Mouse (Mus musculus): Measurements from ENCODE around the gene Ypel2. TPM values are rescaled to one million over a fixed set of nuclear protein-coding genes. Genes with fewer than 3 reads are reported as not detected.

Gene Ypel2
- polyA plus RNA-seq, 1 experiment from 2014 or later, result 25.8 TPM

DNA sequence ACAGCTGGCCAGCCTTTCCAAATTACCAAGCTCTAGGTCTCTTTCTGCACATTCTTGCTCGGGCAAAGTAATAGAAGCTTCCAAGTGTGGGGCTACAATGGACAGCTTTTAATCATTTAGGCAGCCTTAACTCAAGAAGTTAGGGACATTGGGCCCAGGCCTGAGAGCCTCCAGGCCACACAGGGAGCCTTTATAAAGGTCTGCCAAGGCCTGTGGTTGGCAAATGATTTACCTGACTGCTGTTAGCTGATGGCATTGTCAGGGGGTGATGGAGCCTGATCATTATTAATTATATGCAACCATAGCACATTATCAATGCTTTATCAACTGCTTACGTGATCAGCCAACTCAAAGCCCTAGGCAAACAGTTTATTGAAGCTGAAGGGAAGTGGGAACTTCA, 33.2 kb downstream of the Ypel2 start:
- H3K36me3 ChIP-seq, result peaks cover 3% of the 10 kb centered on the region; the same call in 1 of the 2 replicates
- no peaks in the 10 kb centered on the region for H3K27me3 ChIP-seq (replicated peaks)
- no peak overlapping the region for H3K4me3 ChIP-seq
- H3K9me3 ChIP-seq (replicated peaks), result no peaks in the 10 kb centered on the region
- WGBS, result 58% methylated on average over 2 of the region's 2 CpGs
- H3K4me2 ChIP-seq, result no peak overlapping the region
- ATAC-seq (ENCODE audit: insufficient number of reproducible peaks, low FRiP score), result no peak
- H3K27ac ChIP-seq (ENCODE audit: poor library complexity, severe bottlenecking), result peak overlapping the region; percentile 97
- peaks cover 100% of the 10 kb centered on the region for H3K4me1 ChIP-seq (replicated peaks)
- no peak overlapping the region for H3K9ac ChIP-seq

DNA sequence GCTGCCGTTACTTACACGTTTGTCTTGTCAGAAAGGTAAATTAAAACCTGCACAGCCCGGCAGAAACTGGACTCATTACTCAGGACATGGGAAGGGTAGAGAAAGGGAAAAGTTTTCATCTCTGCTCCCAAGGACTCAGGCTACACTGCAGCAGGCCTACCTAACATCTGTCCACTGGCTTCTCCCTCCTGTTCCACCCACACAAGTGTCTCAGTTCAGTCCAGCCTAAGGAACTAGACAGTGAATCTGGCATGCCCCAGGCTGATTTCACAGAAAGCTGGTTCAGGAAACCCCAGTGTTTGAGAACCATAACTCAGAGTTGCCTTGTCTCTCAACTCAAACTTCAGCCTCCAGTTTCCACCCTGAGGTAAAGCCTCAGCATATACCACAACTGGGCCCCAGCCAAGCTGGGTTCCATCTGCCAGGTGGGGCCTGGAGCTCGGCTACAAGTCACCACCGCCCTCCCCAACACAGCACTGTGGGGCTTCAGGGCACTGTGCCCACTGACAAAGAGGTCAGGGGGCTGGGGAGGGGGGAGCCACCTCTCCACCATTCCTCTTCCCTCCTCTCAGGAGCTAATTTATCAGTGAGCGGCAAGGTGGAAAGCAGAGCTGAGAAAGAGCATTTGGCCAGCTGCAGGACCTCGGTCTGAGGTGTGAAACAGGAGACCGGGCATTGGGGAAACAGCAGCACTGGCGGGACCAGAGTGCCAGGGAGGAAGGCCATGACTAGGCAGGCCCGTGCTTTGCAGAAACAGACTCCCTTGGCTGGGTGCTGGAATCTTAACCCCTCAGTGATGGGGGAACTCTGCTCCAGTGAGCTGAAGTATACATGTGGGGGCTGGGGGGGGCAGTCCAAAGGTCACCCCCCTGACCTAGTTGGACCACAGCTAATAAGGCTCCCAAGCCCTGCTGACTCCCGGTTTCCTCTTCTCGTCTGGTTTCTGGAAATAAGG, 34.5 kb downstream of the Ypel2 start:
- no peak for ATAC-seq (ENCODE audit: insufficient number of reproducible peaks, low FRiP score)
- 0 out of 2 replicates have a peak, but pooled peaks cover under 1% of the 10 kb centered on the region for H3K36me3 ChIP-seq
- no peak overlapping the region for H3K4me3 ChIP-seq
- H3K27ac ChIP-seq (ENCODE audit: poor library complexity, severe bottlenecking), result peak overlapping the region; percentile 97
- H3K4me1 ChIP-seq (replicated peaks), result peaks cover 99% of the 10 kb centered on the region
- 38% methylated on average over 12 of the region's 12 CpGs for WGBS
- peak overlapping the region; percentile 63 for H3K9ac ChIP-seq
- no peaks in the 10 kb centered on the region for H3K9me3 ChIP-seq (replicated peaks)
- no peaks in the 10 kb centered on the region for H3K27me3 ChIP-seq (replicated peaks)
- H3K4me2 ChIP-seq, result no peak overlapping the region

DNA sequence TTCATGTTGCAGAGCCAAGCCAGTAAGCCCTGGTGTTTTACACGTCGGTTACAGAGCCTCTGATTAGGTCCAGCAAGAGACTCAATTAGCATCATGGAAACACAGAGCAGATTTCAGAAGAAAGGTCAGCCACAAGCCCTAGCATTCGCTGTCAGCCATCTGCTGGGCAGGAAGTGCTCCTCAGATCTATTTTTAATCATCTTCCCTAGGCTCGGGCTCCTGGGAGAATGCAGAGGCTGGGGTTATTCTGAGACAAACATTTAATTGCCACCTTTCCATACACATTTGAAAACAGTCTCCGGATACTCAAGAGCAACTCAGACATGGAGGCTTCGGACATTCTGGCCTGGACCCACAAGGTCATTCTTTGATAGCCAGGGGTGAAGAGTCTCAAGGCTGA, 35.3 kb downstream of the Ypel2 start:
- WGBS, result 15% methylated on average over 6 of the region's 6 CpGs
- 0 out of 2 replicates have a peak, but pooled peaks cover 2% of the 10 kb centered on the region for H3K36me3 ChIP-seq
- peak overlapping the region; percentile 97 for H3K27ac ChIP-seq (ENCODE audit: poor library complexity, severe bottlenecking)
- 0 out of 2 replicates have a peak overlapping the region, but pooled peaks have one; percentile 63 for H3K9ac ChIP-seq
- ATAC-seq (ENCODE audit: insufficient number of reproducible peaks, low FRiP score), result no peak; the same call in 1 of the 2 replicates
- 0 out of 2 replicates have a peak overlapping the region, but pooled peaks have one; percentile 10 for H3K4me2 ChIP-seq
- H3K27me3 ChIP-seq (replicated peaks), result no peaks in the 10 kb centered on the region
- H3K4me1 ChIP-seq (replicated peaks), result peaks cover 92% of the 10 kb centered on the region
- no peak overlapping the region for H3K4me3 ChIP-seq
- H3K9me3 ChIP-seq (replicated peaks), result no peaks in the 10 kb centered on the region

DNA sequence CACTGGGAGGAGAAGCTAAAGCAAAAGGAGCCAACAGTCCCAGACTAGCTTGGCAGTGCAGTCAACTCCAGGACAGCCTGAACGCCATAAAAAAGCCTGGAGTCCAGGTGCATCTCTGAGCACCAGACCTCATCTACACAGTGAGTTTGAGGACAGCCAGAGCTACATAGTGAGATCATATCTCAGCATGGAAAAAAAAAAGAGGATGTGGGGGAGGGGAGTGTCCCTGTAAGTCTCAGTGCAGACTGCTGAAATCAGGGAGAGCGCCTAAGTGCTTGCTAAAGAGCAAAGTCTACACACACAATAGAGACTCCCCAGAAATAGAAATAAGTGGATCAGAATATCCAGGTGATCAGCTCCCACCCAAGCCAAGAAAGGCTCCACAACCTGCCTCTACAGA, 37.1 kb downstream of the Ypel2 start:
- 25% methylated on average over 2 of the region's 2 CpGs for WGBS
- ATAC-seq (ENCODE audit: insufficient number of reproducible peaks, low FRiP score), result no peak
- 0 out of 2 replicates have a peak overlapping the region, but pooled peaks have one; percentile 32 for H3K9ac ChIP-seq
- no peak overlapping the region for H3K4me3 ChIP-seq
- no peaks in the 10 kb centered on the region for H3K27me3 ChIP-seq (replicated peaks)
- peaks cover 89% of the 10 kb centered on the region for H3K4me1 ChIP-seq (replicated peaks)
- peak overlapping the region; percentile 97 for H3K27ac ChIP-seq (ENCODE audit: poor library complexity, severe bottlenecking)
- H3K9me3 ChIP-seq (replicated peaks), result no peaks in the 10 kb centered on the region
- no peak overlapping the region for H3K4me2 ChIP-seq
- H3K36me3 ChIP-seq, result peaks cover 6% of the 10 kb centered on the region

DNA sequence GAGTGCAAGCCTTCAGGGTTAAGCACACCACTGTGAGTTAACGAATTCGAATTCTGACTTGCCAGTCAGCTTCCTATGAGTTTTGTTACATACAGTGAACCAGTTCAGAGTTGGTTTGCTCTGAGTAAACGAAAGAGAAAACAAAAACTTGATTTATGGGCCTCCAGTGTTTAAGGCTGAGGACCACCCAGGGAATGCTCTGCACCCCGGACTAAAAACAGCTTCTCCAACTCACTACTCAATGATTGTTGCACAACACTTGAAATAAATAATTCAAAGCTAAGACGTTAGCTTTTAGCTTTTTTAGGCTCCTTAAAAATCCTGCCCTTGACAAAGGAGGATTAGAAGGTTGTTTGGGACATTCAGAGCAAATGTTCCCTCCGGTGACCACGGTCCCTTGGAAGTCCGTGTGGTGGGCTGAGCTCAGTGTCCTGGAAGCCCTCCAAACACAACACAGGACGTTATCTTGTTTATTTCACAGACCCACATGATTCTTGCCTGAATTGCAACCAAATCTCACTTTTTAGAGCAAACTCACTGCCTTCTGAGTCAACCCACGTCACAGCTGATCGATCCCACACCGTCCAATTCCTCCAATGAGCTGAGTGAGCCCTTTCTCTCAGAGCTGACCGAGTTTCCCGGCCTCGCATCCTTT, 38.8 kb downstream of the Ypel2 start:
- Histone ChIP-seq H3K4me1 (replicated peaks) (peaks cover 88% of the 10 kb centered on the region), H3K9ac (no peak overlapping the region), H3K9me3 (replicated peaks) (no peaks in the 10 kb centered on the region), H3K4me3 (no peak overlapping the region), H3K27me3 (replicated peaks) (no peaks in the 10 kb centered on the region), H3K27ac (ENCODE audit: poor library complexity, severe bottlenecking) (peak overlapping the region; percentile 13; the same call in 1 of the 2 replicates), H3K4me2 (no peak overlapping the region), H3K36me3 (peaks cover 15% of the 10 kb centered on the region)
- no peak for ATAC-seq (ENCODE audit: insufficient number of reproducible peaks, low FRiP score)
- 68% methylated on average over 15 of the region's 15 CpGs for WGBS

DNA sequence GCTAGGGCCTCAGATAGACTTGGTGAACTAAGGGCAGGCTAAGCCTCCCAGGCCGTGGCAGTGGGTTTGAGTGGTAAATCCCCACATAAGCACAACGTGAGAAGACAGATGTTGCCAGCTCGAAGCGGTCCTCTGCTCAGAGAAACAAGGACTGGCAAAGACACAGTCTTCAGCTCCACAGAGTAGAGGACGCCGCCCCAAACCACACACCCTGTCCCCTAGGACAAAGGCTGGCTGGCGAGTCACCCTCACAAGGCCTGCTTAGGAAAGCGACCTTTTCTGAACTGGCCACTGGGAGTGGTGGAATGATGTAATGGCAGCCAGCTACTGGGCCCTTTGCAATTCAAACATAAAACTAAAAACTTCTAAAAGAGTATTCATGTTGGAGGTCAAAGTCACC, 40.4 kb downstream of the Ypel2 start:
- H3K27ac ChIP-seq (ENCODE audit: poor library complexity, severe bottlenecking), result no peak overlapping the region
- no peak overlapping the region for H3K4me2 ChIP-seq
- H3K9me3 ChIP-seq (replicated peaks), result no peaks in the 10 kb centered on the region
- ATAC-seq (ENCODE audit: insufficient number of reproducible peaks, low FRiP score), result no peak
- H3K9ac ChIP-seq, result no peak overlapping the region
- H3K36me3 ChIP-seq, result peaks cover 29% of the 10 kb centered on the region
- H3K4me1 ChIP-seq (replicated peaks), result peaks cover 74% of the 10 kb centered on the region
- H3K27me3 ChIP-seq (replicated peaks), result no peaks in the 10 kb centered on the region
- no peak overlapping the region for H3K4me3 ChIP-seq
- WGBS, result 78% methylated on average over 8 of the region's 8 CpGs

DNA sequence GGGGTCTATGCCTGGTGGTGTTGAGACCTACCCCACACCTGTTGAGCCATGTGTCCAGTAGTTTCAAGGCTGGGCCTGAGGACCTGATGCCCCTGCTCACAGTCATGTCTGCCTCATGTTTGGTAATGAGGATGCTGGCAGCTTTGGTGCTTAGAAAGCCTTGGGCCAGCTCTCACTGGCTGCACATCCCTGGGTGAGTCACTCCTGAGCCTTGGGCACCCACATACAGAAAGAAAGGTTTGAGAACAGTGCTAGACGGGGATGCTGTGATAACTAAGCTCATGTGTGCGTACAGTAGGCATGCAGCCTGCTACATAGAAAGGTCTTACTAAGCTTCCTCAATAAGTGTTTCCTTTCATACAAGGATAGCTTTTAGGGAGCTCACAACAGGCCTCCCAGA, 40.8 kb downstream of the Ypel2 start:
- H3K9ac ChIP-seq, result no peak overlapping the region
- no peak overlapping the region for H3K4me3 ChIP-seq
- no peak for ATAC-seq (ENCODE audit: insufficient number of reproducible peaks, low FRiP score)
- H3K4me2 ChIP-seq, result no peak overlapping the region
- WGBS, result 79% methylated on average over 2 of the region's 2 CpGs
- H3K27ac ChIP-seq (ENCODE audit: poor library complexity, severe bottlenecking), result no peak overlapping the region
- H3K27me3 ChIP-seq (replicated peaks), result no peaks in the 10 kb centered on the region
- peaks cover 69% of the 10 kb centered on the region for H3K4me1 ChIP-seq (replicated peaks)
- no peaks in the 10 kb centered on the region for H3K9me3 ChIP-seq (replicated peaks)
- H3K36me3 ChIP-seq, result peaks cover 30% of the 10 kb centered on the region

DNA sequence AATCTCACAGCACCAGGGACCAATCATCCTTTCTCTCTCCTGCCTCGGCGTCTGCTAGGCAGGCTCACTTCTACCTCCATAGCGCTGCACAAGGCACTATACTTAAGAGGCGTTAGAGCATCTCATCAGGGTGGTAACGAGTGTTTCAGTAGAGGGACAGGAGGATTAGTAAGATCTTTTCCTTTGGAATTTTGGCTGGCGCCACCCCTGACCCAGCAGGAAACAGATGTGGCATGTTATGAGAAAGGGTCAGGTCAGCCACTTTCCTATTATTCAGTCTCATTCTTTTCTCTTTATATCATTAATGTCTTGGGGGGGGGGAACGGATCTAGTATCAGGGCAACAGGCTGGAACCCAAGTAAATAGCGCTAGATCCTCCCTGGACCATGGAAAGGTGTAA, 41.8 kb downstream of the Ypel2 start:
- Histone ChIP-seq H3K9ac (no peak overlapping the region), H3K36me3 (peaks cover 33% of the 10 kb centered on the region), H3K27ac (ENCODE audit: poor library complexity, severe bottlenecking) (peak overlapping the region; percentile 29; the same call in 1 of the 2 replicates), H3K4me3 (no peak overlapping the region), H3K4me2 (no peak overlapping the region), H3K27me3 (replicated peaks) (no peaks in the 10 kb centered on the region), H3K4me1 (replicated peaks) (peaks cover 65% of the 10 kb centered on the region), H3K9me3 (replicated peaks) (no peaks in the 10 kb centered on the region)
- ATAC-seq (ENCODE audit: insufficient number of reproducible peaks, low FRiP score), result no peak
- 72% methylated on average over 8 of the region's 8 CpGs for WGBS

DNA sequence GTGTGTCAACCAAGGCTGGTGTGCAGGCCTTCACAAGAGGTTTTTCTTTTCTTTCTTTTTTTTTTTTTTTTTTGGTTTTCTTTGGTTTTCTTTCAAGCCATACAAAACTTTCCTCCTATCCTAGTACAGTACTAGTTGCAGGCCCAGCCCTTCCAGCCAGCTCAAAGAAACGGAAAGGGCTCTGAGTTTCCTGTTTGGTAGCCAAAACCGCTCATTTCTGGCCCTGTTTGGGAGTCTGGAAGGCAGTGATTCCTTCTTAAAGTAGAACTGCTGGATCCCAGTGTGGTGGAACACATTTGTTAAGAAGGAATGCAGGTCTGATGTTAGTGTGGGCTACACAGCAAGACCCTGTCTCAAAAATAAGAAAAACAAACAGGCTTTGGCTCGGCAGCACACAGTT, 43.0 kb downstream of the Ypel2 start:
- Histone ChIP-seq H3K36me3 (peaks cover 36% of the 10 kb centered on the region), H3K27ac (ENCODE audit: poor library complexity, severe bottlenecking) (peak overlapping the region; percentile 67), H3K4me2 (no peak overlapping the region), H3K4me3 (no peak overlapping the region), H3K9me3 (replicated peaks) (no peaks in the 10 kb centered on the region), H3K9ac (no peak overlapping the region), H3K4me1 (replicated peaks) (peaks cover 65% of the 10 kb centered on the region), H3K27me3 (replicated peaks) (no peaks in the 10 kb centered on the region)
- WGBS, result 46% methylated on average over 3 of the region's 3 CpGs
- no peak for ATAC-seq (ENCODE audit: insufficient number of reproducible peaks, low FRiP score)

DNA sequence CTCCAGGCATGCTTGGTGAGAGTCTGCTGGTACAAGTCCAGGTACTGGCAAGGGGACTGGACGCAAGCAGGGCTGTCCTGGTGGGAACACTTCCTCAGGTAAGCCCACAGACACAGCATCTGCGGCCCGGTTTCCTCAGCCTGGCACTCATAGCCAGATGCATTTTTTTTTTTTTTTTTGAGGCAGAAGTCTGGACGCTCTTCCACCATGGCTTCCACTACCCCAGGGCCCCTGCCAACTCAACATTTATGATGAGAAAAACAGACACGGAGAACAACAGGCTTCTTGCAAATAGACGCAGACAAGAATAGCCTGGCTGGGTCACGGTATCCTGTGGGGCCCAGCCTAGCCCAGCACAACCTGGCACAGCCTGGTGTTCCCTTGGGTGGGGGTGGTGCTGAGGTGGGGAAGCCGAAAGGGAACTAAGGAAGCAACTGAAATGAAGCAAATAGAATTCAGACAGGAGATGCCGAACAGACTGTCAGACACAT, 43.5 kb downstream of the Ypel2 start:
- H3K27me3 ChIP-seq (replicated peaks), result no peaks in the 10 kb centered on the region
- no peaks in the 10 kb centered on the region for H3K9me3 ChIP-seq (replicated peaks)
- peak; percentile 12; the same call in 1 of the 2 replicates for ATAC-seq (ENCODE audit: insufficient number of reproducible peaks, low FRiP score)
- H3K4me2 ChIP-seq, result no peak overlapping the region
- H3K36me3 ChIP-seq, result peaks cover 36% of the 10 kb centered on the region
- H3K9ac ChIP-seq, result no peak overlapping the region
- peak overlapping the region; percentile 67 for H3K27ac ChIP-seq (ENCODE audit: poor library complexity, severe bottlenecking)
- peaks cover 62% of the 10 kb centered on the region for H3K4me1 ChIP-seq (replicated peaks)
- WGBS, result 53% methylated on average over 9 of the region's 9 CpGs
- no peak overlapping the region for H3K4me3 ChIP-seq

DNA sequence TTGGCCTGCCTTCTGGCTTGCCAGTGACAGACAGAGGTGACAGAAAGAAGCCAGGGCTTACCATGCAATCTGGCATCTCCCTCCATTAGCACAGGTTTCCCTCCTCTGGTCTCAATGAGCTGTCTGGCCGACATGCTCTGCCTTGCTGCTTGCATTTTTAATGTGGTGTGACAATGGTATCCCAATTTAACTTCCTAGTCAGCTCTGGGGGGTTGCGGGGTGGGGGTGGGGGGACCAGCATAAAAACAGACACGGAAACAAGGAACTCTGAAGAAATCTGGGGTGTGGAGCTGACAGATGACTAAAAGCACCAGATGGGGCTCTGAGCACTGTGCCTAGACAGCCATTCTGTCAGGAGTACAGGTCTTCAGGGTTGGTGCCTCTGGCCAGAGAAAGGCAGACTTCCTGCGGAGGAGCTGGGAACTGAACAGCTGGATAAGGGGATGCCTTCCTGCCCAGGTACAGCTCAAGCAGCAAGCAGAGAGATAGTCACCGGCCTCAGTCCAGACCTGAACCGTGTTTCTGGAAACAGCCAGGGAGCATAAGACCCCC, 46.8 kb downstream of the Ypel2 start:
- Histone ChIP-seq H3K27ac (ENCODE audit: poor library complexity, severe bottlenecking) (peak overlapping the region; percentile 76), H3K27me3 (replicated peaks) (no peaks in the 10 kb centered on the region), H3K4me2 (no peak overlapping the region), H3K36me3 (peaks cover 62% of the 10 kb centered on the region), H3K4me1 (replicated peaks) (peaks cover 48% of the 10 kb centered on the region), H3K4me3 (no peak overlapping the region), H3K9ac (0 out of 2 replicates have a peak overlapping the region, but pooled peaks have one; percentile 23), H3K9me3 (replicated peaks) (no peaks in the 10 kb centered on the region)
- ATAC-seq (ENCODE audit: insufficient number of reproducible peaks, low FRiP score), result no peak
- WGBS, result 56% methylated on average over 6 of the region's 6 CpGs

All from heart, embryonic 12.5 days (tissue).